Mouse (Mus musculus) embryo, embryonic 11.5 days (tissue): Measurements from ENCODE around the gene Fhit.

Source experiments
- DNase-seq: peaks from one replicate; pipeline ENCODE4 v3.0.0-alpha.2; 2012; ENCODE audit warnings: low read depth, low spot score

Fhit gene

GRCm38 (mm10) chr14:9606584-9607377 is 1555.1 kb downstream of the Fhit start:
- no peak for DNase-seq

GRCm38 (mm10) chr14:9600271-9600670 is 1561.6 kb downstream of the Fhit start:
- DNase-seq: no peak

GRCm38 (mm10) chr14:9597460-9597977 is 1564.3 kb downstream of the Fhit start:
- peak; percentile 14 for DNase-seq

- no peak for DNase-seq
Observed at GRCm38 (mm10) chr14:9589121-9589520, 1572.7 kb downstream of the Fhit start.

GRCm38 (mm10) chr14:9587900-9588299 is 1573.9 kb downstream of the Fhit start:
- no peak for DNase-seq

GRCm38 (mm10) chr14:9583227-9584155 is 1578.3 kb downstream of the Fhit start:
- DNase-seq: no peak

GRCm38 (mm10) chr14:9556333-9556732 is 1605.5 kb downstream of the Fhit start:
- DNase-seq: no peak

GRCm38 (mm10) chr14:9555807-9556206 is 1606.0 kb downstream of the Fhit start:
- no peak for DNase-seq

GRCm38 (mm10) chr14:9552149-9552548 is 1609.7 kb downstream of the Fhit start:
- DNase-seq: no peak

- DNase-seq: no peak
Observed at GRCm38 (mm10) chr14:9547952-9548351, 1613.9 kb downstream of the Fhit start.

- DNase-seq: no peak
Observed at GRCm38 (mm10) chr14:9544364-9544763, 1617.5 kb downstream of the Fhit start.

GRCm38 (mm10) chr14:9535491-9535890 is 1626.3 kb downstream of the Fhit start:
- DNase-seq: no peak

- no peak for DNase-seq
Observed at GRCm38 (mm10) chr14:9529247-9529646, 1632.6 kb downstream of the Fhit start.

- no peak for DNase-seq
Observed at GRCm38 (mm10) chr14:9526136-9526535, 1635.7 kb downstream of the Fhit start.

GRCm38 (mm10) chr14:9517651-9518050 is 1644.2 kb downstream of the Fhit start:
- no peak for DNase-seq

GRCm38 (mm10) chr14:9509678-9510077 is 1652.2 kb downstream of the Fhit start:
- DNase-seq: no peak
